Mouse (Mus musculus): ENCODE measurements around the gene Cops6.

Cops6 gene

GRCm38 (mm10) chr5:138160842-138161665 lies at the start of gene Cops6:
TSS of gene Cops6 (plus strand) at chr5:138161071.
- DNase-seq (ENCODE audit: low read depth): peak; percentile 83

- DNase-seq (ENCODE audit: low read depth): peak; percentile 90
These were observed 44.3 kb upstream of the Cops6 start, which contains the start of gene Zscan21 for GRCm38 (mm10) chr5:138116255-138117198. TSS of gene Zscan21 (plus strand) at chr5:138116903.

GRCm38 (mm10) chr5:138117199-138118015 lies 43.5 kb upstream of the Cops6 start:
- no peak for DNase-seq (ENCODE audit: low read depth)

- DNase-seq (ENCODE audit: low read depth): no peak
These were observed 42.8 kb upstream of the Cops6 start for GRCm38 (mm10) chr5:138118041-138118440.

GRCm38 (mm10) chr5:138132425-138133064 lies 28.3 kb upstream of the Cops6 start:
- no peak for DNase-seq (ENCODE audit: low read depth)

- no peak for DNase-seq (ENCODE audit: low read depth)
These were observed 23.6 kb upstream of the Cops6 start for GRCm38 (mm10) chr5:138137257-138137656.

- peak; percentile 75 for DNase-seq (ENCODE audit: low read depth)
These were observed 22.8 kb upstream of the Cops6 start for GRCm38 (mm10) chr5:138137935-138138549.

- no peak for DNase-seq (ENCODE audit: low read depth)
These were observed 22.3 kb upstream of the Cops6 start for GRCm38 (mm10) chr5:138138585-138138984.

GRCm38 (mm10) chr5:138154390-138154789 lies 6.5 kb upstream of the Cops6 start:
- DNase-seq (ENCODE audit: low read depth): no peak

- DNase-seq (ENCODE audit: low read depth): peak; percentile 94
These were observed 5.4 kb upstream of the Cops6 start, which contains the start of gene Zfp113 for GRCm38 (mm10) chr5:138155443-138155976. TSS of gene Zfp113 (minus strand) at chr5:138155744.

GRCm38 (mm10) chr5:138160224-138160762 lies 578 bp upstream of the Cops6 start:
- DNase-seq (ENCODE audit: low read depth): no peak

- DNase-seq (ENCODE audit: low read depth): no peak
These were observed 2.2 kb downstream of the Cops6 start for GRCm38 (mm10) chr5:138163046-138163445.

GRCm38 (mm10) chr5:138163610-138164009 lies 2.7 kb downstream of the Cops6 start:
- DNase-seq (ENCODE audit: low read depth): no peak

- DNase-seq (ENCODE audit: low read depth): no peak
These were observed 4.7 kb downstream of the Cops6 start for GRCm38 (mm10) chr5:138165594-138165993.

- DNase-seq (ENCODE audit: low read depth): peak; percentile 87
These were observed 10.2 kb downstream of the Cops6 start for GRCm38 (mm10) chr5:138170936-138171561.

- peak; percentile 96 for DNase-seq (ENCODE audit: low read depth)
These were observed 11.0 kb downstream of the Cops6 start, which contains the start of the genes Ap4m1 and Mcm7 for GRCm38 (mm10) chr5:138171695-138172491. TSS of gene Ap4m1 (plus strand) at chr5:138172002. TSS of gene Mcm7 (minus strand) at chr5:138172422.

- no peak for DNase-seq (ENCODE audit: low read depth)
These were observed 12.3 kb downstream of the Cops6 start for GRCm38 (mm10) chr5:138173217-138173616.

- peak; percentile 73 for DNase-seq (ENCODE audit: low read depth)
These were observed 26.2 kb downstream of the Cops6 start, which contains the start of the genes Taf6 and Cnpy4 for GRCm38 (mm10) chr5:138186950-138187638. TSS of gene Taf6 (minus strand) at chr5:138187451. TSS of gene Cnpy4 (plus strand) at chr5:138187485.
